ENCODE assay signal across 8 mouse cellular contexts in the genomic region with DNA sequence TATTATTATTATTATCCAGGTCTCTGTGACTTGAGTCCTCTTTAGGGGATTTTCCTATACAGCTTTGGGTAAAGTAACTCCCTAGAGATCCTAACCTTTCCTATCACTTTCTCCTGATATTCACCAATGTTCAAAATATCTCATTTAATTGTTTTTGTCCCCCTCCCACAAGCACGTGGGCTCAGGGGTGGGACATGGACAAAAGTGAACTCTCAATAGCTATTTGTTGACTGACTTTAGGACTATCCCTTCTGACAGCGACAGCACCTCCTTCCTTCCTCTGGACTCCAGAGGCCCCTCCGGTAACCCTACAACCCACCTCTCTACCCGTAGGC. TPM values are rescaled to one million over a fixed set of nuclear protein-coding genes. Genes with fewer than 3 reads are reported as not detected.
DNase-seq lines count a peak whose midpoint lies in the region; ATAC-seq and TF ChIP-seq lines count a peak whose summit lies in the region.

No protein-coding gene starts in this region.

- peak overlapping the region; percentile 70 for H3K9ac ChIP-seq in embryonic facial prominence, embryonic 13.5 days
- peak overlapping the region; percentile 71 for H3K9ac ChIP-seq in intestine, embryonic 16.5 days (ENCODE audit: low read depth, low read length)
- peak overlapping the region; percentile 70 for H3K9ac ChIP-seq in neural tube, embryonic 13.5 days

- no peak for ATAC-seq in embryonic facial prominence, embryonic 13.5 days (ENCODE audit: insufficient number of reproducible peaks, insufficient read depth, low FRiP score, low TSS enrichment, low read depth)
- ATAC-seq in intestine, embryonic 16.5 days = no peak
- no peak for ATAC-seq in neural tube, embryonic 13.5 days (ENCODE audit: low read depth)

- no peak for DNase-seq in left cerebral cortex, adult 2 months (ENCODE audit: extremely low spot score in 1 of 2, low spot score in 2 of 2)
- no peak for DNase-seq in left cerebral cortex, adult 18-20 months (ENCODE audit: low spot score in 2 of 2)
- DNase-seq in MN1 (ENCODE audit: low spot score) = no peak
- no peak for DNase-seq in spleen, postnatal 4 days (ENCODE audit: low spot score in 2 of 2)
- DNase-seq in left cerebral cortex, adult 11 months (ENCODE audit: low spot score) = no peak

- no peaks in the 10 kb centered on the region for H3K9me3 ChIP-seq in embryonic facial prominence, embryonic 13.5 days
- no peaks in the 10 kb centered on the region for H3K9me3 ChIP-seq in intestine, embryonic 16.5 days (ENCODE audit: control insufficient read depth, low read length)
- H3K9me3 ChIP-seq in neural tube, embryonic 13.5 days = no peaks in the 10 kb centered on the region

- peak overlapping the region; percentile 57 for H3K4me2 ChIP-seq in embryonic facial prominence, embryonic 13.5 days
- H3K4me2 ChIP-seq in intestine, embryonic 16.5 days (ENCODE audit: low read depth, low read length) = peak overlapping the region; percentile 56
- H3K4me2 ChIP-seq in neural tube, embryonic 13.5 days = peak overlapping the region; percentile 58

- H3K27me3 ChIP-seq in embryonic facial prominence, embryonic 13.5 days = no peaks in the 10 kb centered on the region
- H3K27me3 ChIP-seq in intestine, embryonic 16.5 days (replicated peaks; ENCODE audit: control insufficient read depth, insufficient read depth, low read length) = no peaks in the 10 kb centered on the region
- no peaks in the 10 kb centered on the region for H3K27me3 ChIP-seq in neural tube, embryonic 13.5 days

- H3K4me1 ChIP-seq in embryonic facial prominence, embryonic 13.5 days = no peaks in the 10 kb centered on the region
- H3K4me1 ChIP-seq in intestine, embryonic 16.5 days (ENCODE audit: control insufficient read depth, insufficient read depth, low read length) = 0 out of 2 replicates have a peak, but pooled peaks cover 4% of the 10 kb centered on the region
- H3K4me1 ChIP-seq in neural tube, embryonic 13.5 days (replicated peaks) = peaks cover 7% of the 10 kb centered on the region

- H3K4me3 ChIP-seq in left cerebral cortex, adult 2 months = peak overlapping the region; percentile 64
- peak overlapping the region; percentile 62 for H3K4me3 ChIP-seq in embryonic facial prominence, embryonic 13.5 days
- H3K4me3 ChIP-seq in intestine, embryonic 16.5 days (ENCODE audit: low read length) = peak overlapping the region; percentile 62
- peak overlapping the region; percentile 58 for H3K4me3 ChIP-seq in neural tube, embryonic 13.5 days

- intact Hi-C loops in left cerebral cortex, adult 2 months (cut with DNase I) = loop anchor here (1.0 to 5.0 kb wide), 2 partner anchors 30 to 77 kb away; a partner anchor contains a TSS

- 17% methylated on average over 4 of the region's 4 CpGs for WGBS in embryonic facial prominence, embryonic 13.5 days
- WGBS in intestine, embryonic 16.5 days = 16% methylated on average over 4 of the region's 4 CpGs
- 18% methylated on average over 4 of the region's 4 CpGs for WGBS in neural tube, embryonic 13.5 days

- no peaks in the 10 kb centered on the region for H3K36me3 ChIP-seq in embryonic facial prominence, embryonic 13.5 days
- H3K36me3 ChIP-seq in intestine, embryonic 16.5 days (ENCODE audit: control insufficient read depth, insufficient read depth, low read length) = no peaks in the 10 kb centered on the region
- H3K36me3 ChIP-seq in neural tube, embryonic 13.5 days = peaks cover 9% of the 10 kb centered on the region

- no peak for TF ChIP-seq CTCF in left cerebral cortex, adult 2 months (IDR thresholded peaks at IDR 0.05)

- no peak overlapping the region; the same call in 1 of the 2 replicates for H3K27ac ChIP-seq in left cerebral cortex, adult 2 months
- no peak overlapping the region for H3K27ac ChIP-seq in embryonic facial prominence, embryonic 13.5 days
- no peak overlapping the region for H3K27ac ChIP-seq in intestine, embryonic 16.5 days (ENCODE audit: low read length)
- H3K27ac ChIP-seq in neural tube, embryonic 13.5 days (replicated peaks) = no peak overlapping the region

RNA-seq across cellular contexts. Expression of a gene that starts 0.8 kb away (rescaled TPM):
- 10 to 100 TPM; 14.5 to 16.6 TPM for total RNA-seq in left cerebral cortex, adult 2 months (2021)
- 10 to 100 TPM; 16.8 to 18.0 TPM for total RNA-seq in left cerebral cortex, adult 18-20 months (2021)
- polyA plus RNA-seq in embryonic facial prominence, embryonic 13.5 days (2015; fragmentation: Nextera tagmentation; extraction: Ambion mirVana) = 12.7 and 13.7 TPM in 2 replicates
- 8.6 and 10.0 TPM in 2 replicates for polyA plus RNA-seq in intestine, embryonic 16.5 days (2015; fragmentation: Nextera tagmentation; extraction: Ambion mirVana)
- polyA plus RNA-seq in neural tube, embryonic 13.5 days (2015; fragmentation: Nextera tagmentation; extraction: Ambion mirVana) = 20.5 and 21.2 TPM in 2 replicates

RNA-seq across cellular contexts. Expression of a gene that starts 18.2 kb away (rescaled TPM):
- total RNA-seq in left cerebral cortex, adult 2 months (2021) = 10 to 100 TPM; 34.8 to 35.7 TPM
- 10 to 100 TPM; 32.9 to 36.9 TPM for total RNA-seq in left cerebral cortex, adult 18-20 months (2021)
- 36.2 and 39.3 TPM in 2 replicates for polyA plus RNA-seq in embryonic facial prominence, embryonic 13.5 days (2015; fragmentation: Nextera tagmentation; extraction: Ambion mirVana)
- 101 and 102 TPM in 2 replicates for polyA plus RNA-seq in intestine, embryonic 16.5 days (2015; fragmentation: Nextera tagmentation; extraction: Ambion mirVana)
- 27.2 and 35.5 TPM in 2 replicates for polyA plus RNA-seq in neural tube, embryonic 13.5 days (2015; fragmentation: Nextera tagmentation; extraction: Ambion mirVana)

RNA-seq across cellular contexts. Expression of a gene that starts 29.5 kb away (rescaled TPM):
- total RNA-seq in left cerebral cortex, adult 2 months (2021) = 100 to 1,000 TPM in 1 of 2 experiments, 10 to 100 TPM in 1; 86.0 to 124 TPM
- 100 to 1,000 TPM in 1 of 2 experiments, 10 to 100 TPM in 1; 87.6 to 133 TPM for total RNA-seq in left cerebral cortex, adult 18-20 months (2021)
- polyA plus RNA-seq in embryonic facial prominence, embryonic 13.5 days (2015; fragmentation: Nextera tagmentation; extraction: Ambion mirVana) = 501 and 572 TPM in 2 replicates
- 372 and 405 TPM in 2 replicates for polyA plus RNA-seq in intestine, embryonic 16.5 days (2015; fragmentation: Nextera tagmentation; extraction: Ambion mirVana)
- polyA plus RNA-seq in neural tube, embryonic 13.5 days (2015; fragmentation: Nextera tagmentation; extraction: Ambion mirVana) = 336 and 349 TPM in 2 replicates

RNA-seq across cellular contexts. Expression of a gene that starts 31.2 kb away (rescaled TPM):
- 10 to 100 TPM; 74.7 to 84.7 TPM for total RNA-seq in left cerebral cortex, adult 2 months (2021)
- total RNA-seq in left cerebral cortex, adult 18-20 months (2021) = 10 to 100 TPM; 67.6 to 77.9 TPM
- 12.7 and 14.1 TPM in 2 replicates for polyA plus RNA-seq in embryonic facial prominence, embryonic 13.5 days (2015; fragmentation: Nextera tagmentation; extraction: Ambion mirVana)
- polyA plus RNA-seq in intestine, embryonic 16.5 days (2015; fragmentation: Nextera tagmentation; extraction: Ambion mirVana) = 5.8 and 7.5 TPM in 2 replicates
- 40.9 and 47.3 TPM in 2 replicates for polyA plus RNA-seq in neural tube, embryonic 13.5 days (2015; fragmentation: Nextera tagmentation; extraction: Ambion mirVana)

RNA-seq across cellular contexts. Expression of a gene that starts 42.4 kb away (rescaled TPM):
- 100 to 1,000 TPM; 190 to 220 TPM for total RNA-seq in left cerebral cortex, adult 2 months (2021)
- 100 to 1,000 TPM; 190 TPM for total RNA-seq in left cerebral cortex, adult 18-20 months (2021)
- 23.2 and 27.2 TPM in 2 replicates for polyA plus RNA-seq in embryonic facial prominence, embryonic 13.5 days (2015; fragmentation: Nextera tagmentation; extraction: Ambion mirVana)
- polyA plus RNA-seq in intestine, embryonic 16.5 days (2015; fragmentation: Nextera tagmentation; extraction: Ambion mirVana) = 19.8 and 22.3 TPM in 2 replicates
- 47.8 and 51.7 TPM in 2 replicates for polyA plus RNA-seq in neural tube, embryonic 13.5 days (2015; fragmentation: Nextera tagmentation; extraction: Ambion mirVana)
